Mouse (Mus musculus): ENCODE measurements at regions not wholly inside any gene's neighbourhood (a gene's known extent, or its start where the extent isn't known, plus 50 kb on each side); places are given as distances from the start of the nearest gene placed in this dataset.

GRCm38 (mm10) chr14:76868831-76869230, 167.7 kb upstream of the Ccdc122 start:
- DNase-seq = no peak

- DNase-seq = peak in 1 of 2 experiments; percentile 35
Measured at GRCm38 (mm10) chr14:76868131-76868530, 168.4 kb upstream of the Ccdc122 start.

GRCm38 (mm10) chr14:76864664-76865063, 171.9 kb upstream of the Ccdc122 start:
- DNase-seq = no peak

GRCm38 (mm10) chr14:76863035-76863706, 173.4 kb upstream of the Ccdc122 start:
- DNase-seq = no peak

- DNase-seq = no peak
Measured at GRCm38 (mm10) chr14:76858396-76858795, 178.2 kb upstream of the Ccdc122 start.

- no peak for DNase-seq
Measured at GRCm38 (mm10) chr14:76857196-76857773, 179.3 kb upstream of the Ccdc122 start.

- no peak for DNase-seq
Measured at GRCm38 (mm10) chr14:76856591-76856990, 180.0 kb upstream of the Ccdc122 start.

- no peak for DNase-seq
Measured at GRCm38 (mm10) chr14:76854965-76855364, 181.6 kb upstream of the Ccdc122 start.

- no peak for DNase-seq
Measured at GRCm38 (mm10) chr14:76851473-76852214, 184.9 kb upstream of the Ccdc122 start.

GRCm38 (mm10) chr14:76850641-76851040, 185.9 kb upstream of the Ccdc122 start:
- no peak for DNase-seq

GRCm38 (mm10) chr14:76850051-76850450, 186.5 kb upstream of the Ccdc122 start:
- DNase-seq = no peak

GRCm38 (mm10) chr14:76849636-76850035, 186.9 kb upstream of the Ccdc122 start:
- no peak for DNase-seq

GRCm38 (mm10) chr14:76849071-76849470, 187.5 kb upstream of the Ccdc122 start:
- DNase-seq = peak; percentile 37 to 49

- no peak for DNase-seq
Measured at GRCm38 (mm10) chr14:76845706-76846105, 190.9 kb upstream of the Ccdc122 start.

GRCm38 (mm10) chr14:76844717-76845116, 191.9 kb upstream of the Ccdc122 start:
- no peak for DNase-seq

- DNase-seq = no peak
Measured at GRCm38 (mm10) chr14:76837583-76838220, 198.9 kb upstream of the Ccdc122 start.

- no peak for DNase-seq
Measured at GRCm38 (mm10) chr14:76836926-76837516, 199.6 kb upstream of the Ccdc122 start.

- DNase-seq = no peak
Measured at GRCm38 (mm10) chr14:76836271-76836670, 200.3 kb upstream of the Ccdc122 start.

GRCm38 (mm10) chr14:76834084-76834483, 202.5 kb upstream of the Ccdc122 start:
- DNase-seq = no peak

- no peak for DNase-seq
Measured at GRCm38 (mm10) chr14:76829161-76829510, 207.4 kb upstream of the Ccdc122 start.

GRCm38 (mm10) chr14:76828453-76829160, 208.0 kb upstream of the Ccdc122 start:
- DNase-seq = peak; percentile 52 to 54

- no peak for DNase-seq
Measured at GRCm38 (mm10) chr14:76824066-76824465, 212.5 kb upstream of the Ccdc122 start.
